In genomic region chr12:4008731-4009130, GRCm38 (mm10) we compare ENCODE assay signal across 11 mouse cellular contexts. TPM values are rescaled to one million over a fixed set of nuclear protein-coding genes. Genes with fewer than 3 reads are reported as not detected.
DNase-seq lines count a peak whose midpoint lies in the region; ATAC-seq and TF ChIP-seq lines count a peak whose summit lies in the region.
"Had no signal": no experiment of that assay in that cellular context is flagged by ENCODE, and none has a peak within 500 bp of the region (broad histone marks: within the 10 kb centered on the region; RNA-seq: fewer than 3 reads in every experiment).

No protein-coding gene starts in this region.

- WGBS in limb, embryonic 12.5 days: 35% methylated on average over 12 of the region's 12 CpGs

- H3K9me3 ChIP-seq in E14TG2a.4 (ENCODE audit: low read length): no peaks in the 10 kb centered on the region
- no peaks in the 10 kb centered on the region for H3K9me3 ChIP-seq in limb, embryonic 12.5 days
- H3K9me3 ChIP-seq: megakaryocyte, embryonic 14.5 days had no signal

- no peak for ATAC-seq in limb, embryonic 12.5 days (ENCODE audit: insufficient number of reproducible peaks, insufficient read depth, low FRiP score, low TSS enrichment, low read depth)
- ATAC-seq in monocyte, adult 5-6 weeks (replicated peaks; ENCODE audit: insufficient number of reproducible peaks, low FRiP score, low TSS enrichment, poor library complexity, severe bottlenecking): no peak

- intact Hi-C loops in left cerebral cortex, postnatal 25 days (cut with DNase I): no loop called here

- H3K27me3 ChIP-seq in E14TG2a.4 (ENCODE audit: insufficient read depth, low read length): peaks cover 4% of the 10 kb centered on the region; the same call in 1 of the 2 replicates
- H3K27me3 ChIP-seq in limb, embryonic 12.5 days: no peaks in the 10 kb centered on the region; the same call in 1 of the 2 replicates

- H3K4me2 ChIP-seq in limb, embryonic 12.5 days: peak overlapping the region; percentile 27

- no peak for TF ChIP-seq CTCF in E14TG2a.4 (conservative IDR thresholded peaks at IDR 0.05; ENCODE audit: low read length)

- H3K4me3 ChIP-seq in E14TG2a.4 (replicated peaks; ENCODE audit: low read length): peak overlapping the region; percentile 50
- H3K4me3 ChIP-seq in limb, embryonic 12.5 days (replicated peaks): no peak overlapping the region
- H3K4me3 ChIP-seq: megakaryocyte, embryonic 14.5 days had no signal

- no peaks in the 10 kb centered on the region for H3K36me3 ChIP-seq in E14TG2a.4 (ENCODE audit: insufficient read depth, low read length)
- no peaks in the 10 kb centered on the region for H3K36me3 ChIP-seq in limb, embryonic 12.5 days

- no peak overlapping the region for H3K9ac ChIP-seq in limb, embryonic 12.5 days (replicated peaks)

- H3K27ac ChIP-seq in limb, embryonic 12.5 days: no peak overlapping the region

- peak; percentile 28 for DNase-seq in embryo, embryonic 10 days (ENCODE audit: low spot score)
- no peak for DNase-seq in embryo, embryonic 9.5 days (ENCODE audit: extremely low spot score)
- peak; percentile 88 to 91 for DNase-seq in cerebellum, postnatal 14 days
- DNase-seq in spleen, adult 18-20 months: no peak
- DNase-seq in left cerebral cortex, postnatal 25 days (ENCODE audit: low spot score in 2 of 2): no peak
- DNase-seq: gastrocnemius, postnatal 25 days; liver had no signal

- H3K4me1 ChIP-seq in E14TG2a.4 (replicated peaks; ENCODE audit: low read depth, low read length): peaks cover 16% of the 10 kb centered on the region
- H3K4me1 ChIP-seq in limb, embryonic 12.5 days (replicated peaks): peaks cover 23% of the 10 kb centered on the region
- H3K4me1 ChIP-seq: megakaryocyte, embryonic 14.5 days had no signal

RNA-seq across cellular contexts. Expression of gene Efr3b, which starts 30.0 kb away (rescaled TPM):
- polyA plus RNA-seq in limb, embryonic 12.5 days (2016; fragmentation: Nextera tagmentation; extraction: Ambion mirVana): 8.8 and 10.0 TPM in 2 replicates
- not detected in 3 replicates for total RNA-seq in monocyte, adult 5-6 weeks (2017)
- 100 to 1,000 TPM in 1 of 2 experiments, 10 to 100 TPM in 1; 97.7 to 102 TPM for total RNA-seq in left cerebral cortex, postnatal 25 days (2021)

RNA-seq across cellular contexts. Expression of gene Pomc, which starts 54.0 kb away (rescaled TPM):
- 4.8 and 5.4 TPM in 2 replicates for polyA plus RNA-seq in limb, embryonic 12.5 days (2016; fragmentation: Nextera tagmentation; extraction: Ambion mirVana)
- total RNA-seq in monocyte, adult 5-6 weeks (2017): not detected in 3 replicates
- total RNA-seq in left cerebral cortex, postnatal 25 days (2021): 1 to 10 TPM; 2.5 to 2.9 TPM

Comparison
In these comparisons a context has a peak if more than half of its experiments do, and no peak if none do; other contexts are left out.
1. DNase-seq: peak in embryo, embryonic 10 days (single experiment) and cerebellum, postnatal 14 days (2 of 2); none in embryo, embryonic 9.5 days (single experiment), spleen, adult 18-20 months (0 of 2) and left cerebral cortex, postnatal 25 days (0 of 2).
2. RNA of gene Efr3b, which starts 30.0 kb away (total RNA-seq): 97.7 to 102 TPM in left cerebral cortex, postnatal 25 days; not detected in monocyte, adult 5-6 weeks; every median in the first group is over 10 times any median in the second.